Mouse (Mus musculus): Measurements from ENCODE around the gene Emp1. TPM values are rescaled to one million over a fixed set of nuclear protein-coding genes. Genes with fewer than 3 reads are reported as not detected.

Gene Emp1
- total RNA-seq, 2 experiments from 2014 or later: 20.3 to 60.2 TPM

DNA sequence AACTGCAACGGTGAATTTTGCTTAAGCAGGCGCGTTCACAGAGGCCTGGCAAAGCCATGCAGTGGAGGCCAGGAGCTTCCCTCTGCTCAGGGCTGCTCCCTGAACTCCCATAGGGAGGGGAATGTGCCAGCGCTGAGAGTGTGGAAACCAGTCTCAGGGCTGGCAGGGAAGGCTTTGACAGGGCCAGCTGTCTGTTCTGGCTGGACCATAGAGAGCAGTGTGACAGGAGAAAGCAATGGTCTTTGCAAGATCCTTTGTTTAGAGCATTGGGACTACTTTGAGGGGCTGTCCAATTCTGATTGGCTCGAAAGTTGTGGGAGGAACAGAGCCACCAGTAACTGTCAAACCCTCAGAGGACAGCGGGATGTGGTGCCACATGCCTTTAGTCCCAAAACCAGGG lies 5.9 kb downstream of the Emp1 start:
- peak overlapping the region; percentile 92 for H3K27ac ChIP-seq
- TF ChIP-seq CTCF (IDR thresholded peaks at IDR 0.05): no peak
- peak; percentile 73 for DNase-seq
- H3K4me3 ChIP-seq: peak overlapping the region; percentile 76
- intact Hi-C loops (cut with DNase I): loop anchor here (2.0 kb wide), 1 partner anchor 117 kb away; no protein-coding TSS in a partner anchor

DNA sequence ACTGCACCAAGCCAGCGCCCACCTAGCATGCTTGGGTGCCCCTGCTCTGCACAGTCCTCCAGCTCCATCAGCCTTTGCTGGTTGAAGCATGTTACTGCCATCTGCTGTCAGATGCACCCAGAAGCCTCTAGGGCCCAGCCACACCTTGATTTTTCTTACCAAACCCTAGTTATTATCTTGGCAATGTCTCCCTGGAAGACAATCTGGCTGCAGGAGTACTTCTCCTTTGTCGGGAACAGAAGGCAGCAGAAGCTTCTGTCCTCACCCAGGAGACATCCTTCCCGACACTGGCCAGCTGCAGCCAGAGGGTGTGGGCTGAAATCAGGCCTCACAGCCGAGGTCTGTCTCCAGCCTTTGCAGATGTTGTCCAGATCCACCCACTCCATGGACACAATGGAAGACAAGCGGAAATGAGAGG lies 7.2 kb downstream of the Emp1 start:
- intact Hi-C loops (cut with DNase I): loop anchor here (2.0 kb wide), 1 partner anchor 119 kb away; no protein-coding TSS in a partner anchor
- Histone ChIP-seq H3K4me3 (peak overlapping the region; percentile 47), H3K27ac (peak overlapping the region; percentile 74)
- TF ChIP-seq CTCF (IDR thresholded peaks at IDR 0.05): peak; percentile 48
- peak; percentile 82 for DNase-seq

DNA sequence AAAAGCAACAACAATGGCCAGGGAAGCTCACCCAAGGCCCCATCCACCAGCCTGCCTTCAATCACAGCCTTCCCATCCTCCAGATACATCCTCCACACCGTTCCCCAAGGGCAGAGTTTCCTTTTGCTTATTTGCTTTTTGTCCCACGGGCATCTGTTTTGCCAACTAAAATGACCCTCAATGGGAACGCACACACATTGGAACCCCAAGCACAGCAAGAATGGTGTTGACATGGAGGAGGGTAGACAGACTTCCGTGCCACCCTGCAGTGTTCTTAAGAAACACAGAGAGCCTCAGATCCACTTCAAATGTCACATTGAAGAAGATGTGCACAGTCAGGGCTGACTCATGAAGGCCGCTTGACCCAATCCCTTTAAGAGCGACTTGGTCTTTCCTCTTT lies 8.6 kb downstream of the Emp1 start:
- TF ChIP-seq CTCF (IDR thresholded peaks at IDR 0.05): no peak
- H3K27ac ChIP-seq: peak overlapping the region; percentile 74
- DNase-seq: no peak
- peak overlapping the region; percentile 47; the same call in 1 of the 2 replicates for H3K4me3 ChIP-seq
- intact Hi-C loops (cut with DNase I): loop anchor here (10.0 kb wide), 1 partner anchor 226 kb away; no protein-coding TSS in a partner anchor

DNA sequence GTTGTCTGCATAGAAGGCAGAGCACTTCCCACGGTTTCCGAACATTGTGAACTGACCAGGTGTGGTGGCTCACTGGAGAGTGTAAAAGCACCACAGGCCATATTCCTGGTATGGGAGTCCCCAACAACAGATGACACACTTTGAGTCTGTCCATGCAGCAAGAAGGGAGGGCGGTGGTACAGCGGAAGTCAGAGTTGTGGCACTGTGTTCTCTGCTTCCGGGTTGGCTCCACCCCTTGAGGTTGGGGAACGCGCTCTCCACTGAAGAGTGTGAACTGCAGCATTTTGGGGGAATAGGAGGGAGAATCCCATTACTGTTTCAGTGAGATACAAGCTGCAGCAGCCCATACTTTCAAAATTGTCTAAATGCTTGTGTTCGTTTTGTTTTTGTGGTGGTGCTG lies 11.0 kb downstream of the Emp1 start:
- Histone ChIP-seq H3K27ac (peak overlapping the region; percentile 43; the same call in 1 of the 2 replicates), H3K4me3 (peak overlapping the region; percentile 1; the same call in 1 of the 2 replicates)
- intact Hi-C loops (cut with DNase I): loop anchor here (10.0 kb wide), 1 partner anchor 229 kb away; no protein-coding TSS in a partner anchor
- no peak for DNase-seq
- TF ChIP-seq CTCF (IDR thresholded peaks at IDR 0.05): no peak

DNA sequence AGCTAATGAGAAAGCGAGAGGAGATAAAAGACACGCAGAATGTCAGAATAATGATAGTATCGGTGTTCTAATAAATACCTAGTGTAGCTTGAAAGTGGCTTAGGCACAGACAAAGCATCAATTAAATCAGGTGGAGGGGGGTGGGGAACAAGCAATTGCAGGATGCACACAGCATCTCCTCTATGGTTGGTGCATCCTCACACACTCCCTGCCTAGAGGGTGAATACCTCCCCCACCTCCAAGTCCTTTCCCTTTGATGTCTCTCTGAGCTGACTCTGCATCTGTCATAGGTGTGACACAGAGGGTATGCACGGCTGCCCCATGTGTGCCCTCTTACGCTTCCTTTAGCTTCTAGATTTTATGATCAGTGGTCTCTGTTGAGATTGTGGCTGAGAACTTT lies 13.5 kb downstream of the Emp1 start:
- DNase-seq: no peak
- Histone ChIP-seq H3K4me3 (no peak overlapping the region), H3K27ac (no peak overlapping the region)
- TF ChIP-seq CTCF (IDR thresholded peaks at IDR 0.05): no peak
- intact Hi-C loops (cut with DNase I): loop anchor here (10.0 kb wide), 1 partner anchor 231 kb away; no protein-coding TSS in a partner anchor

DNA sequence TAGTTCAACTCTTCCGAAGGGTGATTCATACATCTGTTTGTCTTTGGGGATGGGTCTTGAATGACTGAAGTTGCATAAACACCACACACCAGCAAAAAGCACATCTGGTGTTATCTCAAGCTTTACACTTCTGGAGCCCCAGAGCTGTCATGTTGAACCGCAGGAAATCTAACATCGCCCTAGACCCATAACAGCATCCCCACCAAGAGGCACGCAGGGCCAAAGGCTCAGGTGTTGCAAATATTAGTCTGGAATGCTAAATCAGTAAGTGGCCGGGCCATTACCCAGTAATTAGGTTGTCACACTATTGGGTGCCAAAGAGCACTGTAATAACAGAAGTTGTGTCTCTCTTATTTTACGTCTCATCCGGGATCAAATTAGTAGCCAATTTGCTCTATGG lies 13.9 kb downstream of the Emp1 start:
- Histone ChIP-seq H3K27ac (no peak overlapping the region), H3K4me3 (no peak overlapping the region)
- DNase-seq: no peak
- intact Hi-C loops (cut with DNase I): loop anchor here (10.0 kb wide), 1 partner anchor 231 kb away; no protein-coding TSS in a partner anchor
- no peak for TF ChIP-seq CTCF (IDR thresholded peaks at IDR 0.05)

DNA sequence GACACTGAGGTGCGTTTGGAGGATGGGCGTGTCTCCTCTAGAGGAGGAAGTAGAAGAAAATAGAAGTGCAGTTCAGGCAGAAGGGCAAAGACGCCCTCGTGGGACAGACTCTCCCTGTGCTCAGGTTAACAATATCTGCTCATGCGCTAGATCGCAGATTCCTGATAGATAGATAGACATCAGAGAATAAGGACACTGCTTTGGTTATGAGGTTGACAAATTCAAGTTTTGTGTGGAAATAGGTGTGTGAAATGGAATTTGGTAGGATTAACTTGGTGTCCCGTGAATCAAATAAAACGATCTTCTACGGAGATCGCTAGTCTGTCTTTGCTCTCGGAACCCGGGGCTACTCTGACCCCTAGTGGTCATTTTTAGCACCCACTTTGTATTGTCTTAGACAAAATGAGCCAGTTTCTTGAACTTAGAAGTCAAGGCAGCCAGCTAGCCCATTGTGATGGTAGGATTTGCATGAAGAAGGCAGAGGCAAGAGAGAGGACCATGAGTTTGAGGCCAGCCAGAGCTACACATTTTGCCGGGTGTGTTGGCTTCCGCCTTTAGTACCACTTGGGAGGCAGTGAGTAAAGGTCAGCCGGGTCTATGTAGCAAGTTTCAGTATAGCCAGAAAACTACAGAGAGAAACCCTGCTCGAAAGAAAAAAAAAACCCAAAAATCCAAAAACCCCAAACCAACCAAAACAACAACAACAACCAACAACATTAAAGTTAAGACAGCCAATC lies 15.4 kb downstream of the Emp1 start:
- DNase-seq: peak; percentile 67
- H3K4me3 ChIP-seq: peak overlapping the region; percentile 59

DNA sequence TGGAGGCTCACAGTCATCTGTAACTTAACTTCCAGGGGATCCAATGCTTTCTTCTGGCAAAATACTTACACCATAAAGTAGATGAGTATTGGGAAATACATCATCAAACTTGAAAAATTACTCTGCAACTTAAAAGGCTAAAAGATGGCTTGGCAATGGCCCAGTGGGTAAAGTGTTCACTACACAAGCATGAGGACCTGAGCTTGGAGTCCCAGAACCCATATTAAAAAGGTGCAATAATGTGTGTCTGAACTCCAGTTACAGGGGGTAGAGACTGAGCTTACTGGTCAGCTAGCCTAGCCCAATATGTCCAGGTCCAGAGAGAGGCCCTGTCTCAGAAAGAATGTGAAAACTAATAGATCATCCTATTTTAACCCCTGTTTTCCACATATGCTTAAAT lies 21.6 kb downstream of the Emp1 start:
- H3K4me3 ChIP-seq: no peak overlapping the region
- no peak for TF ChIP-seq CTCF (IDR thresholded peaks at IDR 0.05)
- intact Hi-C loops (cut with DNase I): no loop called here

More for the DNA sequence above, 15.4 kb downstream of the Emp1 start:
- intact Hi-C loops (cut with DNase I): loop anchor here (1.0 to 10.0 kb wide), 2 partner anchors 128 to 233 kb away; no protein-coding TSS in a partner anchor
- H3K27ac ChIP-seq: peak overlapping the region; percentile 38
- TF ChIP-seq CTCF (IDR thresholded peaks at IDR 0.05): peak; percentile 88

DNA sequence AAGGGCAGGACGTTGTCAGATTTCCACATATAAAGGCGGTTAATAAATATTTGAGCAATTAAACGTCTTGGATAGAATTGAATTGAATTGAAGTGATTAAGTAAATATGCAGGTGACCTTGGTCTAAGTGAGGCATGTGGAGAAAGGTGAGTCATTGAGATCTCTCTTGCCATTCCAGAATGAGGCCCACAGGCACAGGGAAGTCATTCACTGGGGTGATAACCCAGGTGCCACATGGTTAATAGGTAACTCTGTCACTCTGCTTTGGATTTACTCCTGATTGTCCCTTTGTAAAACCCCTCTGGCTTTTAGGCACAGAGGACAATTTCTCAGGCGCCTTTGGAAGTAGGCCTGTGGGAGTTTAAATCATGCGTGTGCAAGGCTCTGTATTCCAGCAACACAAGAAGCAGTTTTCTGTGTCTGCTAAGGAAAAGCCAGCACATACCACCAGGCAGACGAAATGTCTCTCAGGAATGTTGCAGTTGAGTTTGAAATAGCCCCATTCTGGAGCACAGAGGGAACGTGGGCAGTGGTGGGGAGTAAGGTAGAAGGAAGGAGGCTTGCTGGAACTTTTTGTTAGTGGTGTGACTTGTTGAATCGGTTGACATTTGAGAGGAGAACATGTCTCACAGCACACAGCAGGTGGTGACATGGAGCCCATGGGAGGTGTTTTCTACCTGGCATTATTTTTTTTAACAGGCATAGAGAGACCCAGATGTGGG lies 23.6 kb downstream of the Emp1 start:
- H3K27ac ChIP-seq: no peak overlapping the region
- no peak for DNase-seq
- TF ChIP-seq CTCF (IDR thresholded peaks at IDR 0.05): no peak
- intact Hi-C loops (cut with DNase I): no loop called here
- H3K4me3 ChIP-seq: no peak overlapping the region

More for the DNA sequence above, 21.6 kb downstream of the Emp1 start:
- no peak for DNase-seq
- H3K27ac ChIP-seq: no peak overlapping the region

DNA sequence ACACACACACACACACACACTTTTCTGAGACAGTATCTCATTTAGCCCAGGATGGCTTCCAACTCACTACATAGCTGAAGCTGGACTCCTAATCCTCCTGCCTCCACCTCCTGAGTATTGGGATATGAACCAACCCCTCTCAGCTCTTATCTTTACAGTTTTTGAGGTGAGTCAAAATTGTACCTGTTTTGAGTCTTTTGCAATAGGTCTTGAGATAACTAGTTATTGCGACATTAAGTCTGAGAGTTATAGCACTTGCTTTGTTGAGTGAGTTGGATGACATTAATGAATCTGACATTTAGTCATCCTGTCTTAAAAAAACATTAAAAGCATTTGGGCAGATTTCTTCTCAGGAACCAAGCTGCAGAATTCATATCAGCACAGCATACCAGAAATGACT lies 25.3 kb downstream of the Emp1 start:
- H3K27ac ChIP-seq: no peak overlapping the region
- TF ChIP-seq CTCF (IDR thresholded peaks at IDR 0.05): no peak
- intact Hi-C loops (cut with DNase I): no loop called here
- no peak overlapping the region for H3K4me3 ChIP-seq
- no peak for DNase-seq

DNA sequence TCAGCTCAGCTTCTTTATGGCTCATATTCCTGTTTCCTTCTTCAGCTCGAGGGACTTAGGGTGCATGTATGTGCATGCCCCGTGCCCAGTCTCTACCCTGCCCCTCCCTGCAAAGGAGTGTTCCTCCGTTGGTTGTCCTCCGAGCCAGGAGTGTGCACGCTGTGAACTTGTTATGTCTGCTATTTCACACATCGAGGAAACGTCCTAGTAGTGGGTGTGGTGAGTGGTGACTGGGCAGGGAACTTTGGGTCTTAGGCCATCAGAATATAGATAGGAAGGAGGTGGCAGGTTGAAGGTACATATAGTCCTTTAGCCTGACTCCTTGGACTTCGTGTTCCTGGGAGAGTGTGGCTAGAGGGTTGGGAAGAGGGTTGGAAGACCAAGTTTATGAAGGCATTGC lies 26.4 kb downstream of the Emp1 start:
- no peak overlapping the region for H3K27ac ChIP-seq
- no peak overlapping the region for H3K4me3 ChIP-seq
- no peak for TF ChIP-seq CTCF (IDR thresholded peaks at IDR 0.05)
- intact Hi-C loops (cut with DNase I): no loop called here
- DNase-seq: no peak

DNA sequence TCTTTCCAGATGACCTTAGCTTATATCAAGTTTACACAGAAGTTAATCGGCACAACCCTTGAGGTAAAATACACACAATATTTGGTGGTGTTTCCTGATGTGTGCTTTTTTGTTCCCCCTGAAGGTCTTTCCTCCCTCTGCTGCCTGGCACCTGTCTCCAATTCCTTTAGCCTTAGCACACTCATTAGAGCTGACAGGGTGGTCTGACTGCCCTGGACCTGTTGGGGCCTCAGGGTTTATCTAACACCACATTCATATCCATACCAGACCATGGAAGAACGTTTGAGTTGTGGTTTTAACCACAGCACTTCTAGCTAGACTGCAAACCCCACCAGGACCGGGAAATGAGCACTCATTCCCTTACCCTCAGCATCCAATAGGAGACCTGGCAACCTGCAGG lies 28.1 kb downstream of the Emp1 start:
- Histone ChIP-seq H3K27ac (no peak overlapping the region), H3K4me3 (no peak overlapping the region)
- no peak for DNase-seq
- intact Hi-C loops (cut with DNase I): no loop called here
- TF ChIP-seq CTCF (IDR thresholded peaks at IDR 0.05): no peak

DNA sequence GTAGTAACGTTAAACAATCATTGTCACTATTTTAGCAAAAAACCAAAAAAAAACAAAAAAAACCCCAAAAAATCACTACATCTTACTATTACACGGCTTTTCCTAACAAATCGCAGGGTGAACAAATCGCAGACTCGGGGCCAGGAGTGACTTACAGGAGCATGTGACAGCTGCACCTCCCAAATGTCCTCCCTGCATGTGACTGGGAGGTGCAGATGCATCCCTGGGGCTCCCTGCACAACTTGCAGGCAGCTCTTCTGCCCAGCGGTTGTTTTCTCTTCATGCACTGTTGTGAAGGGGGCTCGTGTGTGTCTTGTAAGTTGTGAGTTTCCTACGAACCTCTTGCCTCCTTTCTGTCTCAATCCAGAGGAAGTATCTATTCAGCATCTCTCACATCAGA lies 33.0 kb downstream of the Emp1 start:
- H3K4me3 ChIP-seq: no peak overlapping the region
- no peak for DNase-seq
- intact Hi-C loops (cut with DNase I): no loop called here
- TF ChIP-seq CTCF (IDR thresholded peaks at IDR 0.05): no peak
- H3K27ac ChIP-seq: no peak overlapping the region
